Mouse (Mus musculus) intestine, embryonic 14.5 days (tissue): ENCODE data around the gene Pacs2. TPM values are rescaled to one million over a fixed set of nuclear protein-coding genes. Genes with fewer than 3 reads are reported as not detected.
A peak's percentile ranks its signal among the peaks of the same experiment; 100 is the strongest.

Experiments used
- ATAC-seq: fragments of 200-750 bp; cut with Nextera tagmentation; replicated peaks from 2 replicates; pipeline ENCODE4 v1.8.0; 2017; ENCODE audit warnings: low read depth, moderate number of reproducible peaks, moderate TSS enrichment, moderate library complexity; ENCODE audit not compliant: low FRiP score, low TSS enrichment
- DNase-seq: peaks from one replicate; pipeline ENCODE4 v3.0.0-alpha.2; 2018; ENCODE audit warnings: low spot score
- H3K27ac ChIP-seq: fragments of 300-500 bp; sonication (generic); 2 replicates; pipeline ENCODE4 v1.5.1; 2014; ENCODE audit warnings: low read depth, mild to moderate bottlenecking, control low read depth
- H3K27me3 ChIP-seq: fragments of 300-500 bp; sonication (generic); replicated peaks from 2 replicates; pipeline ENCODE4 v1.6.1; 2014; ENCODE audit warnings: low read length, control low read depth; ENCODE audit not compliant: control insufficient read depth, insufficient read depth
- H3K36me3 ChIP-seq: fragments of 300-500 bp; sonication (generic); 2 replicates; pipeline ENCODE4 v1.6.1; 2014; ENCODE audit warnings: low read length, control low read depth; ENCODE audit not compliant: control insufficient read depth, insufficient read depth
- H3K4me1 ChIP-seq: fragments of 300-500 bp; sonication (generic); replicated peaks from 2 replicates; pipeline ENCODE4 v1.6.1; 2014; ENCODE audit warnings: low read length, control low read depth, mixed read lengths; ENCODE audit not compliant: control insufficient read depth, insufficient read depth
- H3K4me2 ChIP-seq: fragments of 300-500 bp; sonication (generic); 2 replicates; pipeline ENCODE4 v1.6.1; 2014; ENCODE audit warnings: low read length
- H3K4me3 ChIP-seq: fragments of 300-500 bp; sonication (generic); 2 replicates; pipeline ENCODE4 v1.5.1; 2014; ENCODE audit warnings: low read depth, low read length, control low read depth, mixed read lengths
- H3K9ac ChIP-seq: fragments of 300-500 bp; sonication (generic); 2 replicates; pipeline ENCODE4 v1.6.1; 2014; ENCODE audit warnings: mild to moderate bottlenecking, low read length
- H3K9me3 ChIP-seq: fragments of 300-500 bp; sonication (generic); 2 replicates; pipeline ENCODE4 v1.6.1; 2016; ENCODE audit warnings: low read length, control low read depth; ENCODE audit not compliant: control insufficient read depth
- WGBS: fragments of 180-500 bp; shearing (Covaris S2); extraction: QIAGEN DNeasy Blood & Tissue Kit; methylation state at CpG from one replicate; pipeline ENCODE4 v1.1.7; 2014; 5-methylcytosine and 5-hydroxymethylcytosine counted together
- polyA plus RNA-seq: library from polyadenylated mRNA; unstranded; fragments of >200 nt; fragmentation: Nextera tagmentation; extraction: Ambion mirVana; gene quantifications from 2 replicates; pipeline ENCODE4 v1.2.1, GENCODE M21; 2014

The Pacs2 gene
- polyA plus RNA-seq, 1 experiment from 2014 or later, result 14.3 TPM

DNA sequence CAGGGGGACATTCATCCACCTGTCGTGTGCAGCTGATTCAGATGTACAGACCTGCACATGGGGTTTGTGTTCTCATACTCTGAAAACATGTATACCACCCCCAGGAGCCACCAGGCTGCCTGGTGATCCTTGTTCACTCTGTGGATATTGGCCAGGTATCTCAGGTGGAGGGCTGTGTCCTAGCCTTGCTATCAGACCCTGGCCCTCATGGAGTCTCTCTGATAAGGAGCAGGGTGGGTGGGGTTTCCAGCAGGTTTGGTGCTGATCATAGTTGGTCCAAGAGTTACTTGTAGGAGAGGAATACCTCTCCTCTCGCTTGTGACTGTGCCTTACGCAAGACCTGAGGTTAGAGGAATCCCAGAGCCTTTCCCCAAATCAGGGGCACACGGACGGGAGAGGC lies 45.9 kb downstream of the Pacs2 start:
- peaks cover 60% of the 10 kb centered on the region for H3K36me3 ChIP-seq
- no peaks in the 10 kb centered on the region for H3K4me1 ChIP-seq
- H3K9me3 ChIP-seq, result no peaks in the 10 kb centered on the region
- DNase-seq (no peak), ATAC-seq (no peak)
- no peak overlapping the region for H3K4me2 ChIP-seq
- H3K4me3 ChIP-seq, result no peak overlapping the region
- no peak overlapping the region for H3K27ac ChIP-seq
- H3K27me3 ChIP-seq, result no peaks in the 10 kb centered on the region
- H3K9ac ChIP-seq, result no peak overlapping the region
- WGBS, result 94% methylated on average over 5 of the region's 5 CpGs

DNA sequence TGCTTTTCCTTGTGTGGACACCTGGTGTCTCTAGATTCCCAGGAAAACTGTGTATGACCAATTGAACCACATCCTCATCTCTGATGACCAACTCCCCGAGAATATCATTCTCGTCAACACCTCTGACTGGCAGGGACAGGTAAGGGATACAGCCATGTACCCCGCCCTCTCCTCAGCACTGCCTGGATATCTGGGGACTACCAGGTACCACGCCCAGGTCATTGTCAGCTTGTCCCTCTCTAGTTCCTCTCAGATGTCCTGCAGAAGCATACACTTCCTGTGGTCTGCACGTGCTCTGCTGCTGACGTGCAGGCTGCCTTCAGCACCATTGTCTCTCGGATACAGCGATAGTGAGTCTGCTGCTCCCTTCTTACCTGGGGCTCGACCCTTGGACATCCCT lies 47.3 kb downstream of the Pacs2 start:
- Histone ChIP-seq H3K9ac (no peak overlapping the region), H3K27ac (no peak overlapping the region), H3K4me1 (no peaks in the 10 kb centered on the region), H3K36me3 (peaks cover 63% of the 10 kb centered on the region), H3K4me2 (no peak overlapping the region), H3K27me3 (no peaks in the 10 kb centered on the region), H3K9me3 (no peaks in the 10 kb centered on the region), H3K4me3 (no peak overlapping the region)
- no peak for DNase-seq
- ATAC-seq, result no peak
- 78% methylated on average over 9 of the region's 9 CpGs for WGBS

DNA sequence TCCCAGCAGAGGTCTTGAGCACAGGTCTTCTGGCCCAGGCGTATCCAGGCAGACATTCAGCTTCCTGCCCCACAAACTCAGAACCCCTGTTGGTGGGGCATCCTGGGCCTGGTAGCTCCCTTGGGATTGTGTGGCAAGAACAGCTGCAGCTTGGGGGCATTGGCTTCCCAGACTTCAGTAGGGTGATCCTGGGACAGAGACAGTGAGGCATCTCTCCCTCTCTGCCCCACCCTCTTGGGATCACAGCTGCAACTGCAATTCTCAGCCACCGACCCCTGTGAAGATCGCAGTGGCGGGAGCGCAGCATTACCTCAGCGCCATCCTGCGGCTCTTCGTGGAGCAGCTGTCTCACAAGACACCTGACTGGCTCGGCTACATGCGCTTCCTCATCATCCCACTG lies 47.9 kb downstream of the Pacs2 start:
- peaks cover 66% of the 10 kb centered on the region for H3K36me3 ChIP-seq
- H3K27ac ChIP-seq, result no peak overlapping the region
- 86% methylated on average over 10 of the region's 10 CpGs for WGBS
- no peaks in the 10 kb centered on the region for H3K9me3 ChIP-seq
- H3K4me1 ChIP-seq, result no peaks in the 10 kb centered on the region
- H3K27me3 ChIP-seq, result no peaks in the 10 kb centered on the region
- no peak overlapping the region for H3K4me2 ChIP-seq
- H3K4me3 ChIP-seq, result no peak overlapping the region
- ATAC-seq, result no peak
- no peak for DNase-seq
- H3K9ac ChIP-seq, result no peak overlapping the region

DNA sequence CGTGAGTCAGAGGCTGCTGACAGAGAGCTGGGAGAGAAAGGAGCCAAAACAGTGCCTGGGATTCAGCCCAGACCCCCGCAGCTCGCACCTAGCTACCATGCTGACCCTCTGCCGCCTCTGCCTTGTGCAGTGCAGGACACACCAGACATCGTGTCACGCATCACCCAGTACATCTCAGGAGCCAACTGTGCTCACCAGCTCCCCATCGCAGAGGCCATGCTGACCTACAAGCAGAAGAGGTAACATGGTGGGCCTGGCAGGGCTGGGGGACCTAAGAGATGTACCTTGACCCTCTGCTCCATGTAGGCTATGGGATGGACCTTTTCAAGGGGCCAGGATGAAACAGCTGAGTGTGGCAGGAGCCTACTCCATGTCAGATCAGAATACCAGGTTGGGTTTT lies 49.4 kb downstream of the Pacs2 start:
- Histone ChIP-seq H3K9ac (no peak overlapping the region), H3K27me3 (no peaks in the 10 kb centered on the region), H3K36me3 (peaks cover 69% of the 10 kb centered on the region), H3K4me3 (no peak overlapping the region), H3K9me3 (no peaks in the 10 kb centered on the region), H3K4me1 (no peaks in the 10 kb centered on the region), H3K27ac (no peak overlapping the region), H3K4me2 (no peak overlapping the region)
- ATAC-seq (no peak), DNase-seq (no peak)
- 92% methylated on average over 7 of the region's 7 CpGs for WGBS

DNA sequence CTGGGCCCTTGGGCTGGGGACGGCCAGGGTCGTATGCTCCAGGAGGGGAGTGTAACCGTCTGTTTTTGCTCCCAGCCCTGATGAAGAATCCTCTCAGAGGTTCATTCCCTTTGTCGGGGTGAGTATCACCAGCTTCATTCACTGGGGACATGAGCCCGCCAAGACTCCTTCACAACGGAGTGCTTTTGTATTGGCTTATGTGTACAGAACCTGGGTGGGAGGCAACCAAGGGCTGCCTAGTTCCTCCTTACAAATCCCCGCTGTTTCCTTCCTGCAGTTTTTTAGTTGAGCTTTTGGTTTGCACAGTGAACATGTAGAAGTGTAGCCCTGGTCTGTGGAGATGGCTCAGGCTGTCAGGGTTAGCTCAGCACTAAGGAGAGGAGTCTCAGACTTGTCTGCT lies 53.7 kb downstream of the Pacs2 start:
- H3K4me3 ChIP-seq, result no peak overlapping the region
- no peak for DNase-seq
- no peak overlapping the region for H3K9ac ChIP-seq
- peaks cover 67% of the 10 kb centered on the region for H3K36me3 ChIP-seq
- H3K27me3 ChIP-seq, result no peaks in the 10 kb centered on the region
- no peak for ATAC-seq
- no peak overlapping the region for H3K27ac ChIP-seq
- no peaks in the 10 kb centered on the region for H3K4me1 ChIP-seq
- WGBS, result 91% methylated on average over 7 of the region's 7 CpGs
- no peak overlapping the region for H3K4me2 ChIP-seq
- H3K9me3 ChIP-seq, result no peaks in the 10 kb centered on the region

DNA sequence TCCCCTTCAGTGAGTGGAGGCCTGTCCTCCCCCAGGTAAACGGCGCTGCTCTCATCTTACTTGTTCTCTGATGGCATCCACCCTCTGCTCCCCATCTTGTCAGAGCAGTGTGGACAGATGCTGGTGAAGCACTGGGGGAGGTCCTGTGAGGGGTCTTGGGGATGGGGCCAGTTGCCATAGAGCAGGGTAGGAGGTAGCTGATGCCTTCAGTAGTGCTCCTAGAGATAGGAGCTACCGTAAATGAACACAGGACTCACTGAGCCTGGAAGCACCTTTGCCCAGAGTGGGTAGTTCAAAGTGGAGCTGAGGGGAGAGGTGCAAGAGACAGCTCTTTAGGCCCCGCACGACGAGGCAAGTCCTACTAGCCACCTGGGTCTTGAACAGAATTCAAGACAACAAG lies 55.1 kb downstream of the Pacs2 start:
- 93% methylated on average over 6 of the region's 6 CpGs for WGBS
- H3K36me3 ChIP-seq, result peaks cover 58% of the 10 kb centered on the region

DNA sequence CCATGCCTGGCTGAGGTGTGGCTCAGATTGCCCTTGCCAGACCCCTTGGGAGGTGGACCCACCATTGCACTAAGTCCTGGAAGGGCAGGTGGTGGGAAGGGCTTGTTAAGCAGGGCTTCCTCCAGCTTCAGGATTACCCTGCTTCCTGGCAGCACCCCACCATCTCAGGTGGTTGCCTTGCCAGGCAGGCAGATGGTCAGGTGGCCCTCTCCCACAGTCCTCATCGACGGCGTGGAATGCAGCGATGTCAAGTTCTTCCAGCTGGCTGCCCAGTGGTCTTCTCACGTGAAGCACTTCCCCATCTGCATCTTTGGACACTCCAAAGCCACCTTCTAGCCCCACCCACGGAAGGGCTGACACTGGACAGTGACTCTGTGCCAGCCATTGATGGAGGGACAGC lies 57.0 kb downstream of the Pacs2 start:
- Histone ChIP-seq H3K9ac (no peak overlapping the region), H3K36me3 (peaks cover 51% of the 10 kb centered on the region), H3K4me2 (no peak overlapping the region), H3K4me3 (no peak overlapping the region), H3K9me3 (no peaks in the 10 kb centered on the region), H3K4me1 (peaks cover 18% of the 10 kb centered on the region), H3K27ac (no peak overlapping the region), H3K27me3 (no peaks in the 10 kb centered on the region)
- ATAC-seq (no peak), DNase-seq (no peak)
- WGBS, result 88% methylated on average over 6 of the region's 6 CpGs

More for the DNA sequence above, 55.1 kb downstream of the Pacs2 start:
- Histone ChIP-seq H3K9me3 (no peaks in the 10 kb centered on the region), H3K27ac (no peak overlapping the region), H3K27me3 (no peaks in the 10 kb centered on the region), H3K9ac (no peak overlapping the region), H3K4me1 (peaks cover 9% of the 10 kb centered on the region), H3K4me2 (no peak overlapping the region), H3K4me3 (no peak overlapping the region)
- ATAC-seq (no peak), DNase-seq (no peak)

DNA sequence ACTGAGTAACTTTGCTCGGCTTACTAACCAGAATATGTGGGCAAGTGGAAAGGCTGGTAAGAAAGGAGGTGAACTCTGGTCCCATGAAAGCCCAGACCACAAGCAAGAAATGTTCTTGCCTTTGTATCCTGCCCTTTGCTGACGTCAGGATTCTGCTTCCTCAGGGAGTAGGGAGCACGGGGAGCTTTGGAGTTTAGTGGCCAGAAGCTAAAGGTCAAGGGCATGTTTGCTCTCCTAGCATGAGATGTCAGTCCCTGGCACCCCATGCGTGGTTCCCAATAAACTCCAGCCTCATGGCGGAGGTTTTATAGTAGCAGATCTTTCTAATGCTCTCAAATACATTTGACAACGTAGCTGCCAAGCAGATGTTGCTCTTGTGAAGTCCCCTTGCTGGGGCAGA lies 57.5 kb downstream of the Pacs2 start:
- ATAC-seq (no peak), DNase-seq (no peak)
- Histone ChIP-seq H3K36me3 (peaks cover 47% of the 10 kb centered on the region), H3K27ac (no peak overlapping the region), H3K9ac (no peak overlapping the region), H3K4me1 (peaks cover 18% of the 10 kb centered on the region), H3K27me3 (no peaks in the 10 kb centered on the region), H3K4me2 (no peak overlapping the region), H3K9me3 (no peaks in the 10 kb centered on the region), H3K4me3 (no peak overlapping the region)
- WGBS, result 79% methylated on average over 6 of the region's 6 CpGs

DNA sequence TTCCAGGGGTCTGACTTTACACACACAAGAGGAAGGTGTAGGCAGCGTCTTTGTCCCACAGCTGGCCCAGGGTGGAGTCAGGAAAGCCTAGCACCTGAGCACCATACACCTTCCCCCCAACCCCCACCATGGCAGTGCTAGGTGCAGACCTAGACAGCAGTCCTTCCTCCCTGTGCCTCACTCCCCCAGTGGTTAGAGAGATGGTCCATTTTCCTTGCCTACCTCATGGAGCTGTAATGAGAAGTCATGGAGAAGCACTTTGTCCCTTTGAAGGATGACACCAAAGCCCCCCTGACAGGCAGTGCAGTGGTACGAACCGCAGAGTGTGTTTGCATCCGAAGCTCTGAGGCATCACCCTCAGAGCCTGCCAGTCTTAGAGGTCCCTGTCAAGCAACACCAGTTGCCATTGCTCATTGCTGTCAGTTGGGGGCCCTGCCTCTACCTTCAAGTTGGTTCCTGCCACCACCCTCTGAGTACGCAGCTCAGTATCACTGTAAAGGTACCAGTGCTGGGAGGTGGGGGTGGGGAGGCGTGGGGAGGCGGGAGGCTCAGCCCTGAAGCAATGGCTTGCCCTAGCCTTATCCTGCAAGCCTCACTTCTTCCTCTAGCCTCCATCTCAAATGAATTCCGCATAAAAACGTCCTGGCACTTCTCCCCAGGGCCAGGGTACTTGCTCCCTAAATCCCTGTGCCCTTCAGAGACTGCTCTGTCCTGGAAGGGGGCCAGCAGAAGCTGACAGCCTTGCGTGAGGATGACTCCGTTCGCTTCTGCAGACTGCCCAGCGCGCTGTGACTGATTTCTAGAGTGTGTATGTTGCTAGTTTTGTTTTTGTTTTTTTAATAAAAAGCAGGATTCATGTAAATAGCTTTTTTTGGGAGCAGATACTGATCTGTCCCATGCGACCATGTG lies 59.4 kb downstream of the Pacs2 start:
- peak; percentile 77 for DNase-seq

More for the DNA sequence above, 59.4 kb downstream of the Pacs2 start:
- H3K9ac ChIP-seq, result peak overlapping the region; percentile 52
- ATAC-seq, result peak; percentile 33; the same call in 1 of the 2 replicates
- peaks cover 33% of the 10 kb centered on the region for H3K36me3 ChIP-seq
- no peaks in the 10 kb centered on the region for H3K27me3 ChIP-seq
- H3K9me3 ChIP-seq, result no peaks in the 10 kb centered on the region
- WGBS, result 11% methylated on average over 15 of the region's 15 CpGs
- peak overlapping the region; percentile 83 for H3K27ac ChIP-seq
- H3K4me1 ChIP-seq, result peaks cover 18% of the 10 kb centered on the region
- H3K4me3 ChIP-seq, result peak overlapping the region; percentile 48
- H3K4me2 ChIP-seq, result peak overlapping the region; percentile 97
